In the genomic region with DNA sequence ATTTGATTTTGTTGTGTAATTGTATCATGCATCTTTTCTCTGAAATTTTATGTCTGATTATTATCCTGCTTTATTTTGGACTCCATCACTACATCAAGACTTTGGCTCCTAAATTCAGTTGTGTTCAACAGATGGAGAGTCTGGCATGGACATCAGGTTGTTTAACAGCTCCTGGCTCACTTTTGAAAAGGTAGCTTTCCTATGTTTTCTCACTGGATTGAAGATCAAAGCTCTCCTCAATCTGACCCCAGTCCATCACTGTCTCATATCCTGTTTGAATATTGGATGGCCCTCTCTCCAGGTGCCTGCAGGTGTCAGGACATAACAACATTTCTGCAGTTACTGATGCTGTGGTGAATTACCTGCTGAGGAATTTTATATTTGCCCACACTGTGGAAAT, we compare ENCODE assay signal across 20 mouse cellular contexts.
A peak's percentile ranks its signal among the peaks of the same experiment; 100 is the strongest.
DNase-seq lines count a peak whose midpoint lies in the region; ATAC-seq lines count a peak whose summit lies in the region.
"Had no signal": no experiment of that assay in that cellular context is flagged by ENCODE, and none has a peak within 500 bp of the region (broad histone marks: within the 10 kb centered on the region; RNA-seq: fewer than 3 reads in every experiment).

No protein-coding gene starts in this region.

- peak; percentile 74 for ATAC-seq in cerebellum, adult (ENCODE audit: insufficient number of reproducible peaks, low FRiP score, low TSS enrichment)
- ATAC-seq: activated CD4-positive, CD25-positive, alpha-beta regulatory T cell, adult 4 months; CD4-positive, CD25-positive, alpha-beta regulatory T cell, adult 4 months; Patski had no signal

- DNase-seq in cerebellum, postnatal 25 days: no peak
- peak; percentile 34 for DNase-seq in cerebellum, adult 9-10 months
- DNase-seq in cerebellum, adult 8-10 months: no peak
- peak; percentile 9 for DNase-seq in cerebellum, adult 9-11 months
- DNase-seq in cerebellum, postnatal 36 days: no peak
- peak; percentile 77 for DNase-seq in brain, adult 2 months (ENCODE audit: low read depth, low spot score)
- no peak for DNase-seq in kidney, postnatal 4 days
- DNase-seq: adrenal gland, adult 2 months; adrenal gland, adult 8-10 months; adrenal gland, postnatal 10 days; adrenal gland, postnatal 14 days; adrenal gland, postnatal 25 days; adrenal gland, postnatal 36 days; B cell, adult 2 months; cerebellum, adult 11 months; cerebellum, adult 11-12 months had no signal

Comparison
In these comparisons a context has a peak if more than half of its experiments do, and no peak if none do; other contexts are left out.
1. DNase-seq: peak in cerebellum, adult 9-10 months (single experiment), cerebellum, adult 9-11 months (single experiment) and brain, adult 2 months (single experiment); none in cerebellum, postnatal 25 days (0 of 2), cerebellum, adult 8-10 months (single experiment), cerebellum, postnatal 36 days (0 of 2) and kidney, postnatal 4 days (0 of 2).